Mouse (Mus musculus) stomach, postnatal 0 days (tissue): ENCODE measurements around the gene Enpp4.

Experiments
- CTCF ChIP-seq: IDR thresholded peaks from 2 replicates; pipeline ENCODE4 v1.5.1; 2016; ENCODE audit warnings: antibody characterized with exemption, low read depth, mild to moderate bottlenecking, moderate library complexity
- EP300 ChIP-seq: optimal IDR thresholded peaks from 2 replicates; pipeline ENCODE3; 2016; ENCODE audit warnings: antibody characterized with exemption

DNA sequence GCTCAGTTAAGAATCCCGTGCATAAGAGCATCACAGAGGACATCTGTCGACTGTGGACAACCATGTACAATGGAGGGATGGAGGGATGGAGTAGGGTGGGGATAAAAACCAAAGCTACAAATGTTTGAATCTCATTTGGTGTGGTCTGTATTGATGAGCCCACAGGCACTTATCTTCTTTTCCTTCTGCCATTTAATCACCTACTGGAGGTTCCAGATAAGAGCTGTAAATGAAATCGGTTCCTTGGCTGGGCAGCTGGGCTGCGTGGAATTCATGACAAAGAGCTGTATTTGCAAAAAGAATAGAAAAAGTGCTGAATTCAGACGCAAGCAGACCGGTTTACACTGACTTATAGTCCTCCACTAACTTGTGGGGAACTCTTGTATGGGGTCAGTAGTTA, 28.5 kb upstream of the Enpp4 start:
- TF ChIP-seq CTCF, result no peak
- no peak for TF ChIP-seq EP300
